Mouse (Mus musculus) left cerebral cortex, postnatal 4 days (tissue): ENCODE measurements around the gene Map6. TPM values are rescaled to one million over a fixed set of nuclear protein-coding genes. Genes with fewer than 3 reads are reported as not detected.

Source experiments
- DNase-seq: peaks from one replicate; pipeline ENCODE4 v3.0.0-alpha.2; 2022
- intact Hi-C: fragments of 180-260 bp; cut with DNase I; formaldehyde crosslinking; loops from one replicate; pipeline ENCODE4 v1.15.1; 2025
- total RNA-seq, 2 experiments: library from RNA; stranded (reverse); gene quantifications; 2 replicates each; pipeline ENCODE4 v1.2.3; 2021

The Map6 gene
- total RNA-seq, 2 experiments from 2014 or later, result 277 to 282 TPM

DNA sequence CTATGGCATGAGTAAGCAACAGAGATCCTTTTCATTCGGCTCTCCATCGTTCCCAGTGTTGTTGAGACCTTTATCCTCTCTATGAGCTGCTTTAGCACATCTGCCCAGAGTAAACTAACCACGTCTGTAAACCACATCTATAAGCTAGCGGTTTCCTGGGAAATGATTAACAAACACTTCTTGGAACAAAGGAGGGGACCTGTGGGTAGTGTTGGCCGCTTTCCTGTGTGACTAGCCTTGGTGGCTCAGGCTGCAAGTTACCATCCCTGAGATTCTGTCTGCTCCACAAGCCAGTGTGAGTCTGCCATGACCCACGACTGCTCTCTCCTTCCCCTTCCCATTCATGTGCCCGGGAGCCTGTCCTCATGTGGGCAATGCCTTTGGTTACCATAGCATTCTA lies 44.2 kb downstream of the Map6 start:
- DNase-seq, result no peak
- intact Hi-C loops, result no loop called here

GRCm38 (mm10) chr7:99312058-99312457 lies 44.8 kb downstream of the Map6 start:
- intact Hi-C loops, result no loop called here
- no peak for DNase-seq

GRCm38 (mm10) chr7:99312671-99313143 lies 45.5 kb downstream of the Map6 start:
- intact Hi-C loops, result no loop called here
- no peak for DNase-seq

DNA sequence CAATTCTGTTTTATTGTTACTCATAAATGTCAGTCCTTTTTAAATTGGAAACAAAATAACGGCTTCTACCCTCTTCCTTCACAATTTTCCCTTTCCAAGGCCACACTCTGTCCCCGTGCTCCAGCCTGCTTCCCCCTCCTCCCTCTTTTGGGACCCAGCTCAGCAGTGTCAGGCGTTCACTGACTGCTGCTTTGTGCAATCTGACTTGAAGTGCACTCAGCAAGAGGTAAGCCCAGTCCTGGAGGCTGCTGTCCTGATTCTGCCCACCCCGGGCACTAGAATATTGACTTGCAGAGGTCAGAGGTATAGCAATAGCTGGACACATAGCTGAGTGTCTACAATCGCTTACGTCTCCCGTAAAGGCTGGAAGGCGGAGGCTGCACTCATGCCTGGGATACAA lies 46.0 kb downstream of the Map6 start:
- DNase-seq, result no peak
- intact Hi-C loops, result no loop called here

- no peak for DNase-seq
- intact Hi-C loops, result no loop called here
These were observed 47.3 kb downstream of the Map6 start for GRCm38 (mm10) chr7:99314565-99314964.

GRCm38 (mm10) chr7:99316207-99316606 lies 49.0 kb downstream of the Map6 start:
- DNase-seq, result no peak
- intact Hi-C loops, result no loop called here

- DNase-seq, result no peak
- intact Hi-C loops, result no loop called here
These were observed 50.2 kb downstream of the Map6 start for GRCm38 (mm10) chr7:99317475-99317874.

GRCm38 (mm10) chr7:99320524-99320923 lies 53.3 kb downstream of the Map6 start:
- intact Hi-C loops, result no loop called here
- DNase-seq, result no peak

GRCm38 (mm10) chr7:99322691-99323320 lies 55.6 kb downstream of the Map6 start:
- DNase-seq, result no peak
- intact Hi-C loops, result no loop called here

GRCm38 (mm10) chr7:99323321-99323700 lies 56.1 kb downstream of the Map6 start:
- no peak for DNase-seq
- intact Hi-C loops, result no loop called here

- no peak for DNase-seq
- intact Hi-C loops, result no loop called here
These were observed 57.6 kb downstream of the Map6 start for GRCm38 (mm10) chr7:99324810-99325209.

GRCm38 (mm10) chr7:99326128-99326527 lies 58.9 kb downstream of the Map6 start:
- intact Hi-C loops, result no loop called here
- DNase-seq, result no peak

DNA sequence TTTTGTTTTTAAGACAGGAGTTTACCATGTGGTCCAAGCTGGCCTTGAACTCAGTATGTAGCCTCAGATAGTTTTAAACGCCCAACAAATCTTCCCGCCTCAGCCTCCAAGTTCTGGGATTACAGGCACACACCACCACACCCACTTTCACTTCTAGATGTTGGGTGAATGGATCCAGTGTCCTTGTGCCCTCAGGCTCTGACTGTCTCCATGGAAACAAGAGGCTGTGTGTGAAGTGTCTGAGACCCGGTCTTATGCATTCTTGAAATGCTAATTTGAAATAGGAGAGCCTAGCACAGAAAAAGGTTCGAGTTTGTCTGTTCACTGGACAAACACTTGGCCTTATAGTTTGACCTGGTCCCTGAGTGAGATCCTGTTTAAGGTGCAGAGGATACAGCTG lies 61.6 kb downstream of the Map6 start:
- DNase-seq, result no peak
- intact Hi-C loops, result no loop called here

- intact Hi-C loops, result loop anchor here (5.0 kb wide), 1 partner anchor 37 kb away; no protein-coding TSS in a partner anchor
These were observed 62.8 kb downstream of the Map6 start for GRCm38 (mm10) chr7:99330012-99330411.

DNA sequence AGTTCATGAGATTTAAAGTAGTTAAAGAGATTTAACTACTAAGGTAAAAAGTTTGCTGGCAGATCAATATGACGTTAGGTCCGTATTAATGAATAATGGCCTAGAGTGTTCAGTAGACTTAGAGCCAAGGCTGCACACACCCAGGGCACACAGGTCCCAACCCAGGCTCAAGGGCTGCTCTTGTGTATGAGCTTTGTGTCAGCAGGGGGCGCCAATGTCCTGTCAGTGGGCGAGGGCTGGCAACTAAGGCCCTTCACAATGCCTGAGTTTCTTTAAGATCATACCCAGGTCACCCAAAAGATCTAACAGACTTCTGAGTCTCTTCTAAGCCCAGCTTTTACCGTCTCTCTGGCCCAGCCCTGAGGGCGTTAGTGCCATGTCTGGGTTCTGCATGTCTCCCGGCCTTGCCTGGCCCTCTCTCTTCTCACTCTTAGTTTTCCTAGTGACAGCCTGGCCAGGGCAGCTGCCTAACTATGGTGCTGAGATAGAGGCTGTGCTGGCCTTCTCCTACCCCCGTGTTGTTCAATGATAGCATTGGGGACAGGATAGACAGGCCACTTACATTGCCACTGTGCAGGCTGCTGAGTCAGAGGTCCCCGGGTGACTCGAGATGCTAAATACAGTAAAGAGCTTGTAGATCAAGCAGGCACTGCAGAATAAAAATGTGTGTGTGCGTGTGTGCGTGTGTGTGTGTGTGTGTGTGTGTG lies 65.7 kb downstream of the Map6 start:
- peak; percentile 88 for DNase-seq
- intact Hi-C loops, result loop anchor here (5.0 kb wide), 1 partner anchor 34 kb away; no protein-coding TSS in a partner anchor

More at GRCm38 (mm10) chr7:99330012-99330411, 62.8 kb downstream of the Map6 start:
- no peak for DNase-seq

DNA sequence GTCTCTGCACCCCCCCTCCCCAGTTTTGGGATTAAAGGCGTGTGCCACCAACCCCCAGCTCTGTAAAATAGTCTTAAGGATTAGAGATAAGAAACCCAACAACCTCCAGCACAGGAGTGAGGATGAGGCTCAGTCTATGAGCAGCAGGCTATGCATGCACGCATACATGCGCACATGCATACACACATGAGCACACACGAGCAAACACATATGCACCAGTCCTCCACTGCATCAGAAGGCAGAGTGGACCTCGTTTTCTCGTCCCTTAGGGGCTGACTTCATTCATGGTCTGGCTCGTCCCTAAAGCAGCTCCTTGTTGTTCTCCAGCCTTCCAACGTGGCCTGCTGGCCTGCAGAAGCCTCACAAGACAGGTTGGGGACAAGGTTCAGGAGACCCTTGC lies 73.5 kb downstream of the Map6 start:
- intact Hi-C loops, result no loop called here
- no peak for DNase-seq

DNA sequence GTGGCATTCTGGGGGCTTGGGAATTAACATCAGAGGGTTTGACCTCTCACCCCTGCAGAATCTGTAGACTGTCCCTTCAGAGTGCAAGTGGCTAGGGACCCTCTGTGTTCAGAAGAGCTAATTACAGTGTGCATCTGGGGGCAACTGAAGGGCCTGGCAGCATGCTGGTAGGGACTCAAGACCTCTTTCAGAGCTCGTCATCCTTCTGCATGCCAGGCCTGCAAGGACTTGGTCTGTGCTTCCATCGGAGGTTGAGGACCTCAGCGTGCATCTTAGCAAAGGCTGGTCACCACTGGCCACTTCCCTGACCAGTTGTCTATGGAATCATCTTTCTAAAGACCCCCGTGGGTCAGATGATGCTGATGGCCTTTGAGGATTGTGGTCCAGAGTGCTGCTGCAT lies 76.3 kb downstream of the Map6 start:
- DNase-seq, result no peak
- intact Hi-C loops, result no loop called here

- intact Hi-C loops, result no loop called here
These were observed 80.0 kb downstream of the Map6 start for GRCm38 (mm10) chr7:99347268-99347667.

GRCm38 (mm10) chr7:99348883-99349282 lies 81.6 kb downstream of the Map6 start:
- DNase-seq, result no peak
- intact Hi-C loops, result no loop called here

More at GRCm38 (mm10) chr7:99347268-99347667, 80.0 kb downstream of the Map6 start:
- DNase-seq, result no peak

GRCm38 (mm10) chr7:99349782-99350720 lies 82.8 kb downstream of the Map6 start:
- DNase-seq, result no peak

More at GRCm38 (mm10) chr7:99349782-99350720, 82.8 kb downstream of the Map6 start:
- intact Hi-C loops, result no loop called here
